Mouse (Mus musculus): ENCODE results near the gene Mark2. TPM values are rescaled to one million over a fixed set of nuclear protein-coding genes. Genes with fewer than 3 reads are reported as not detected.

Mark2 gene
- polyA plus RNA-seq, 1 experiment = 35.4 TPM

DNA sequence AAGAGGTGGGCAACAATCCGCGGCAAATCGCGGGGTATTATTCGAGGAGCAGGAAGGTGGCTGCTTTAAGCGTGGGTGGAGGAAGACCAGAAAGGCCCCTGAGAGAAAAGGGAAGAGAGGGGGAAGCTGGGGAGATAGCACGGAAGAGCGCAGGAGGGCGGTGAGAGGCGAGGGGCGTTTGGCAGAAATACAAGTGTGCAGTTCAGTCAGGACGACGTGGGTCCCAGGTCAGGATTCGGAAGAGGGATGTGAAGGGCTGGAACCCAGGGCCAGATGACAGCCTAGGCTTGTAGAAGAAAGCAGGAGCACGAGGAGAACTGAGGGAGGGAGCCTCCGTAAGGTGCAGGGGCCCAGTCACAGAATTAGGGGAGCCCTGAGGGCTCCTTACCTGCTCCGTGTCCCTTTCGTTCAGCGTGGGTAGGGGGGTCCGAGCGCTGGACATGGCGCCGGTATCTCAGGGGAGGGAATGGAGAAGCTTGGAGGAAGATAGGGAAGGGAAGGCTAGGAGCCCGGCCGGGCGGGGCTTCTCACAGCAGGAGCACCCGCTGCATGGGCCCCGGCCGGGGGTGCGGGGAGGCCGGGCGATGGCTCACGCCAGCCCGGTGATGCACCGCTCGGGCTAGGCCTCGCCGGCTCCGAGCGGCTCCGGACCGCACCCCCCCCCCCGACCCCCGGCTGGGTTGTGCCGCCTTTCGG is 732 bp downstream of the Mark2 start:
- H3K27ac ChIP-seq (replicated peaks; ENCODE audit: low read depth, low read length) = peak overlapping the region; percentile 79
- H3K4me1 ChIP-seq (ENCODE audit: control insufficient read depth, insufficient read depth, insufficient read length, low read length) = peaks cover 23% of the 10 kb centered on the region
- peak overlapping the region; percentile 93 for H3K4me3 ChIP-seq (ENCODE audit: insufficient read depth, low read depth, low read length)

- H3K4me1 ChIP-seq (ENCODE audit: control insufficient read depth, insufficient read depth, insufficient read length, low read length) = peaks cover 26% of the 10 kb centered on the region
- peak overlapping the region; percentile 93 for H3K4me3 ChIP-seq (ENCODE audit: insufficient read depth, low read depth, low read length)
- peak overlapping the region; percentile 79 for H3K27ac ChIP-seq (replicated peaks; ENCODE audit: low read depth, low read length)
Observed at GRCm38 (mm10) chr19:7340371-7340779, 1.3 kb downstream of the Mark2 start.

GRCm38 (mm10) chr19:7339867-7340266 is 1.8 kb downstream of the Mark2 start:
- H3K4me3 ChIP-seq (ENCODE audit: insufficient read depth, low read depth, low read length) = peak overlapping the region; percentile 93
- H3K4me1 ChIP-seq (ENCODE audit: control insufficient read depth, insufficient read depth, insufficient read length, low read length) = peaks cover 26% of the 10 kb centered on the region
- peak overlapping the region; percentile 79; the same call in 1 of the 2 replicates for H3K27ac ChIP-seq (replicated peaks; ENCODE audit: low read depth, low read length)

GRCm38 (mm10) chr19:7339026-7339425 is 2.6 kb downstream of the Mark2 start:
- Histone ChIP-seq H3K4me1 (ENCODE audit: control insufficient read depth, insufficient read depth, insufficient read length, low read length) (peaks cover 26% of the 10 kb centered on the region), H3K27ac (replicated peaks; ENCODE audit: low read depth, low read length) (0 out of 2 replicates have a peak overlapping the region, but pooled peaks have one; percentile 16), H3K4me3 (ENCODE audit: insufficient read depth, low read depth, low read length) (peak overlapping the region; percentile 93; the same call in 1 of the 2 replicates)

GRCm38 (mm10) chr19:7337781-7338342 is 3.8 kb downstream of the Mark2 start:
- H3K27ac ChIP-seq (replicated peaks; ENCODE audit: low read depth, low read length) = no peak overlapping the region
- H3K4me3 ChIP-seq (ENCODE audit: insufficient read depth, low read depth, low read length) = no peak overlapping the region
- H3K4me1 ChIP-seq (ENCODE audit: control insufficient read depth, insufficient read depth, insufficient read length, low read length) = peaks cover 26% of the 10 kb centered on the region

DNA sequence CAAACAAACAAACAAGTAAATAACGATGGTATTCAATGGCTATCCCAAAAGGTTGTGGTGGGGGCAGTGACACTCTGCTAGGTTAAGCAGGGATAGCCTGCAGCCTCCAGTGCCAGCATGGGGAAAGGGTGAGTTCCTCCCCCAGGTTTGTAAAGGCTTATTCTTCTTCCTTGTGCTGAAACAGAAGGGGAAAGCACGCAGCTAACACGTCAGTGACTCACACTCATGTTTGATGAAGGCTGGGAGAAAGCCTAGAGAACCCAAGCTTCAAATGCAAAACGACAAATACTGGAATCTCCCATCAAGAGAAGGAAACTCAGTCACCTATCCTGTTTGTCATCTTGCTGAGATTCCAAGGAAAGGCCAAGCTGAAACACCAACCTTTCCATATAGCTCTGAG is 6.0 kb downstream of the Mark2 start:
- no peak overlapping the region for H3K4me3 ChIP-seq (ENCODE audit: insufficient read depth, low read depth, low read length)
- peaks cover 29% of the 10 kb centered on the region for H3K4me1 ChIP-seq (ENCODE audit: control insufficient read depth, insufficient read depth, insufficient read length, low read length)

GRCm38 (mm10) chr19:7334049-7334448 is 7.6 kb downstream of the Mark2 start:
- no peak overlapping the region for H3K4me3 ChIP-seq (ENCODE audit: insufficient read depth, low read depth, low read length)
- peaks cover 20% of the 10 kb centered on the region for H3K4me1 ChIP-seq (ENCODE audit: control insufficient read depth, insufficient read depth, insufficient read length, low read length)
- no peak overlapping the region for H3K27ac ChIP-seq (replicated peaks; ENCODE audit: low read depth, low read length)

More for the DNA sequence above, 6.0 kb downstream of the Mark2 start:
- no peak overlapping the region for H3K27ac ChIP-seq (replicated peaks; ENCODE audit: low read depth, low read length)

DNA sequence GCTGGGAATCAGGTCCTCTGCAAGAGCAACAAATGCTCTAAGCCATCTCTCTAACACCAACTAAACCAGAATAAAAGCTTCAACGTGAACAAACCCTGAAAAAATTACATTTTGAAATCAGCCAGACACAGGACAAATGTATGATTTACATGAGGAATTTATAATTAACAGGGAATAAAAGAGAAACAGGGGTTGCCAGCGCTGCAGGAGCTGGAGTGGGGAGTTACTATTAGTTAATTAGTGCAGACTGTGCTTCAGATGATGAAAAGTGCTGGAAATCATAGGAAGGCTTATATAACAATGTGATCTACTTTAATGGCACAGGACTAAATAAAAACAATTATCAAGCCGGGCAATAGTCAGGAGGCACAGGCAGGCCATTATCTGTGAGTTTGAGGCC is 20.3 kb downstream of the Mark2 start:
- Histone ChIP-seq H3K4me1 (ENCODE audit: control insufficient read depth, insufficient read depth, insufficient read length, low read length) (peaks cover 13% of the 10 kb centered on the region), H3K27ac (replicated peaks; ENCODE audit: low read depth, low read length) (no peak overlapping the region), H3K4me3 (ENCODE audit: insufficient read depth, low read depth, low read length) (no peak overlapping the region)

DNA sequence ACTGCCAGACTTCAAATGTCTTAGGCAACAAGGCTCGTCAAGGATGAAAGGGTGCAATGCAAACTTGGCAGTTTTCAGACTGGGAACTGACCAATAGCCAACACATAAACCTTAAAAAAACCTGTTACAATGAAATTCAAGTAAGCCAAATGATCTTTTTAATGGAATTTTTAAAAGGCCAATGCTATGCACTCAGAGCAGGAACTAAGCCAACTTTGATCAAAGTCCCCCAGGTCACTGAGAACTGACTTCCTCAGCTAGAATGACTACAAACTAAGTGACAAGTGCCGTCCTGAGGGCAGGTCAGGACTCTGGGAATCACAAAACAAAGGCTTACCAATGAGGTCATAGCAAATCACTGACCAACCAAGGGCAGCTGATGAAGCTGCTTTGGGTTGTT is 21.5 kb downstream of the Mark2 start:
- peaks cover 15% of the 10 kb centered on the region for H3K4me1 ChIP-seq (ENCODE audit: control insufficient read depth, insufficient read depth, insufficient read length, low read length)
- H3K4me3 ChIP-seq (ENCODE audit: insufficient read depth, low read depth, low read length) = no peak overlapping the region
- peak overlapping the region; percentile 6; the same call in 1 of the 2 replicates for H3K27ac ChIP-seq (replicated peaks; ENCODE audit: low read depth, low read length)

- H3K27ac ChIP-seq (replicated peaks; ENCODE audit: low read depth, low read length) = no peak overlapping the region
- peaks cover 31% of the 10 kb centered on the region for H3K4me1 ChIP-seq (ENCODE audit: control insufficient read depth, insufficient read depth, insufficient read length, low read length)
- H3K4me3 ChIP-seq (ENCODE audit: insufficient read depth, low read depth, low read length) = no peak overlapping the region
Observed at GRCm38 (mm10) chr19:7317716-7318115, 23.9 kb downstream of the Mark2 start.

DNA sequence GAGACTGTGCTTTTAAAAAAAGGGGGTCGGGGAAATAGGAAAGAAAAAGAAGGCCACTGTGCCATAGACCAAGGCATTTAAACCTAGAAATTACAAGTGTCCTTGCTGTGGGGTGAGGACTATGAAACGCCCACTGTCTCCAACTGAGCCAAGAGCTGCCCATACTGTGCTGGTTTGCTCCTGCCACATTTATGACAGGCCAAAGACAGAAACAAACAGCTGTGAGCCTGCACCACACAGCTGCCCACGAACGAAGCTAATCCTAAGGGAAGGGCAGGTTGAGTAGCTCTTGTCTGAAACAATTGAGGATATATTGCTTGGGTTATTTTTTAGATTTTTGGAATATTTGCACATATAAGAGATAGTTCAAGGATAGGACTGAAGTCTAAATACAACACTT is 24.8 kb downstream of the Mark2 start:
- H3K27ac ChIP-seq (replicated peaks; ENCODE audit: low read depth, low read length) = 0 out of 2 replicates have a peak overlapping the region, but pooled peaks have one; percentile 16
- H3K4me1 ChIP-seq (ENCODE audit: control insufficient read depth, insufficient read depth, insufficient read length, low read length) = peaks cover 33% of the 10 kb centered on the region
- no peak overlapping the region for H3K4me3 ChIP-seq (ENCODE audit: insufficient read depth, low read depth, low read length)

DNA sequence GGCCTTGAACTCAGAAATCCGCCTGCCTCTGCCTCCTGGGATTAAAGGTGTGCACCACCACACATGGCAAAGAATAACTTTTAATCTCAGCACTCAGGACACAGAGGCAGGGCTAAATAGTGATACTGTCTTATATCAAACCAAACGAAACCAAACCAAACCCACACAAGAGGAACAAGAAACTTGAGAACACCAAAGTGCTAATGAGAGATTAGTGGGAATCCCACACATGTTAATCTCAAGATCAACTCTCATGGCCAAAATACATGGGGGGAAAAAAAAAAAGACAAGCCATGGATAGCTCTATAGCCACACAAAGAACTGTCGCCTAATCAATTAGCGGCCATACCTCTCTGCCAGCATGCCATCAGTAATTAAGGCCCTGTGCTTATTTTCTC is 26.1 kb downstream of the Mark2 start:
- H3K4me3 ChIP-seq (ENCODE audit: insufficient read depth, low read depth, low read length) = no peak overlapping the region

DNA sequence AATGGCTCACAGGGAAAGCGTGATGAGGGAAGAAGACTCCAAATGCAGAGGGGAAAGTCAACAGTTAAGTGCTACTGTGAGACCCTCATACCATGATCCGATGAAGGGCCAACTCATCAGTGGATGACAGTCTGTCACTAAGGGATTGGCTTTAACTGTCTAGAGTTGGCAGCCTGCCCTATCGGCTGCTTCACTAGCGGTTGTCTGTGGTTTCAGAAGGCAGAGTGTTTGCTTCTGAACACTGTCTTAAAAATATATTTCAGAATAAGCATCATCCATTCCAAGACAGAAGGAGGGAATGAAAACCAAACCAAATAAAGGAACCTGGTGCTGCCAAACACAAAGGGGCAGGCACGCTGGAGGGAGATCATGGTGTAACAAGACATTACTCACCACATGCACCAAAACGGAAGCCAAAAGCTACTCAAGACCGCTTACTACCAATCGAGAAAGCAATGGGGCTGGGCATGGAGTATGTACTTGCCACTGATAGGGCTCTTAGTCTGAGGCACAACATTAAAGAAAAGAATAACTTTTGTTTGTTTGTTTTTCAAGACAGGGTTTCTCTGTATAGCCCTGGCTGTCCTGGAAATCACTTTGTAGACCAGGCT is 26.6 kb downstream of the Mark2 start:
- Histone ChIP-seq H3K4me3 (ENCODE audit: insufficient read depth, low read depth, low read length) (no peak overlapping the region), H3K27ac (replicated peaks; ENCODE audit: low read depth, low read length) (no peak overlapping the region), H3K4me1 (ENCODE audit: control insufficient read depth, insufficient read depth, insufficient read length, low read length) (peaks cover 38% of the 10 kb centered on the region)

More for the DNA sequence above, 26.1 kb downstream of the Mark2 start:
- Histone ChIP-seq H3K4me1 (ENCODE audit: control insufficient read depth, insufficient read depth, insufficient read length, low read length) (peaks cover 37% of the 10 kb centered on the region), H3K27ac (replicated peaks; ENCODE audit: low read depth, low read length) (no peak overlapping the region)

DNA sequence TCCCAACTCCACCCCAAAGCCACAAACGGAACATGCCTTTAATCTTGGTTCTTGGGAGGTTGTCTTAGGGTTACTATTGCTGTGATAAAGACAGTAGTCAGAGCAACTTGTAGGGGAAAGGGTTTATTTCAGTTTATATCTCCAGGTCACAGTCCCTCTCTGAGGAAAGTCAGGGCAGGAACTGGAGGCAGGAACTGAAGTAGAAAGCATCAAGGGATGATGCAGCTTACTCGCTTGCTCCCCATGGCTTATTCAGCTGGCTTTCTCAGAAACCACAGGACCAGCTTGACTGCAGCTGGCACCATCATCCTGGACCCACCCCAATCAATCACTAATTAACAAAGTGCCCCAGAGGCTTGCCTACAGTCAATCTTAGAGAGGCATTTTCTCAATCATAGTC is 28.0 kb downstream of the Mark2 start:
- no peak overlapping the region for H3K4me3 ChIP-seq (ENCODE audit: insufficient read depth, low read depth, low read length)
- H3K4me1 ChIP-seq (ENCODE audit: control insufficient read depth, insufficient read depth, insufficient read length, low read length) = peaks cover 47% of the 10 kb centered on the region
- H3K27ac ChIP-seq (replicated peaks; ENCODE audit: low read depth, low read length) = no peak overlapping the region

DNA sequence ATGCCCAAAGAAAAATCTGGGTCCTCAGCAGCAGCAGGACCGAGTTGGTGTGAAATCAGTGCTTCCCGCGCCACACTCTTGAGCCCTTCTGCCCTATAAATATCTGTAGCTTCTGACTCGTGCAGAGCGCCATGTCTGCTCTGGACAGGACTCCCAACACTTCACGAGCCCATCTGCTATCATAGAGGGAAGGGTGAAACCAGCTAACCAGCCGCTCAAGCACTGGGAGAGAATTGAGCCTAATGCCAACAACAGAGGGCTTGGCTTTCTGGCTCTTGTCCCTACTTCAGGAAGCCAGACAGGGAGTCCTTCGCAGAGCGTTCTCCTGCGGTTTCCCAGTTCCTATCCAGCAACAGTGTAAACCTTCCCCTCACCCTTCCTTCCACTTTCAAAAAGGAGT is 30.4 kb downstream of the Mark2 start:
- Histone ChIP-seq H3K27ac (replicated peaks; ENCODE audit: low read depth, low read length) (peak overlapping the region; percentile 57), H3K4me3 (ENCODE audit: insufficient read depth, low read depth, low read length) (no peak overlapping the region), H3K4me1 (ENCODE audit: control insufficient read depth, insufficient read depth, insufficient read length, low read length) (peaks cover 62% of the 10 kb centered on the region)

Measured in brown adipose tissue, adult 24 weeks (tissue).